Mouse (Mus musculus): Measurements from ENCODE around the gene Opcml. TPM values are rescaled to one million over a fixed set of nuclear protein-coding genes. Genes with fewer than 3 reads are reported as not detected.

Gene Opcml
- polyA plus RNA-seq, 1 experiment from 2014 or later, result 3.4 TPM

DNA sequence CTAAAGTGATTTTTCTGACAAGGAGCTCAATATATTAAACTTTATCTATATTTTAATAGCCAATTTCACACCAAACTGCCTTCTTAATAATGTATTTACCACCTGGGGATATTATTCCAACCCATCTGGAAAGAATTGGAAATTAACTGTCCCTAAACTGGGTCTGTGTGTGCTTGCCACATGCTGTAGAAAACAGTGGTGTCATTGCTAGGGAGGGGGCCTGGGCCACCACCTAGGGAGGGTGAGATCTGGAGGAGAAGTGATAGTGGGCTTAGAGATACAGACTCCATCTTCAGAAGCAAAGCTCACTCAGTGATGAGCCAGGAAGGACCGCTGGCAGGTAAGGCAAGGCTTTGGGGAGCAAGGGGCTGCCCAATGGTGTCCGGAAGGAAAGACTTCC, 537.9 kb downstream of the Opcml start:
- no peak overlapping the region for H3K27ac ChIP-seq
- H3K9ac ChIP-seq, result no peak overlapping the region
- ATAC-seq, result no peak
- H3K27me3 ChIP-seq (replicated peaks), result no peaks in the 10 kb centered on the region
- H3K36me3 ChIP-seq, result no peaks in the 10 kb centered on the region
- no peak overlapping the region for H3K4me2 ChIP-seq (replicated peaks)
- H3K9me3 ChIP-seq, result no peaks in the 10 kb centered on the region
- no peaks in the 10 kb centered on the region for H3K4me1 ChIP-seq (replicated peaks)
- 96% methylated on average over 2 of the region's 2 CpGs for WGBS
- no peak overlapping the region for H3K4me3 ChIP-seq (replicated peaks)

DNA sequence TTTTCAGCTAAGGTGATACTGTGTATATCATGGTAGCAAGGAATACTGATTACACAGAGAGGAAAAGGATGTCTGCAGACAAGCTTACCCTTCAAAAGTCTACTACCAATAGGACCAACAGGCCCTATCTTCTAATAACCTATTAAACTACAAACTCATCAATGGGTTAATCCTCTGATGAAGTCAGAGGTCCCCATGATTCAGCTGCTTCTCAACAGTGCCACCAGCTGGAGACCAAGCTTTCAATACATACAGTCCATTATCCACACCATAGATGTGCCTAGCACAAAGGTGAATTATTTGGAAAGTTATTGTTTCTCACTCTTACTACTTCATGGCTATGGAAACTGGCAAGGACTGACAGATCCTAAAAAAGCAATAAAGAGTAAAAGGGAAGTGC, 538.9 kb downstream of the Opcml start:
- no peaks in the 10 kb centered on the region for H3K9me3 ChIP-seq
- no peaks in the 10 kb centered on the region for H3K27me3 ChIP-seq (replicated peaks)
- ATAC-seq, result no peak
- no peak overlapping the region for H3K27ac ChIP-seq
- no peak overlapping the region for H3K4me3 ChIP-seq (replicated peaks)
- no peak overlapping the region for H3K4me2 ChIP-seq (replicated peaks)
- H3K36me3 ChIP-seq, result no peaks in the 10 kb centered on the region
- H3K4me1 ChIP-seq (replicated peaks), result no peaks in the 10 kb centered on the region
- no peak overlapping the region for H3K9ac ChIP-seq

DNA sequence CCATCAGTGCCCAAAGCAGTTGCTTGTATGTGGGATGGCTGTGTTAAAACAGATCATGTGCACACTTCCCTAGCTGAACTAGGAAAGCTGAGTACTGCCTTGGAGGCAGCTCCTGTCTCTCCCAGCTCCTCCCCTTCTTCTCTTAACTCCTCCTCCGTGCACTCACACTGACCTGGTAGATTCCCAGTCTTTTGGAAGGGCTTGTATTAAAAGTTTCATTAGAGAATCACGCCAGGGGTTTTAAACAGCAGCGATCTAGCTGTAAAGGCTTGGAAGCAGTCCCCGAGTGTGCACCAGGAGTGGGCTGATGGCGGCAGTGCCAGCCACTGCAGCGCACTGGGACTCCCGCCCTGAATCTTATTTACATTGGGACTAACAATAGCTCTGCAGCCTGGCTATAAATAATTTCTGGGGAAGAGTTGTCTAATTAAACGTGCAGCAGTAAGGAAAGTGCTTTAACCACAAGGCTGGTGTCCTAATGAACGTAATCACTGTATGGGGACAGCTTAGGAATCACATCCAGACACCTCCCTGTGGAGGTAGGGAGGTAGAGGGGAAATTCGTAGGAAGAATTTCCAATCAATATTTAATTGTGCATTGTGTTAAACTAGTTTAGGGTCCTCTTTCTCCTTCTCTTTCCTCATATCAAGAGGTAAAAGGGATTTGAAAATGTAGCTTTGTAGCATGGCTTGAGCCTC, 546.1 kb downstream of the Opcml start:
- H3K4me2 ChIP-seq (replicated peaks), result peak overlapping the region; percentile 46
- H3K4me1 ChIP-seq (replicated peaks), result no peaks in the 10 kb centered on the region
- H3K27me3 ChIP-seq (replicated peaks), result no peaks in the 10 kb centered on the region
- H3K4me3 ChIP-seq (replicated peaks), result no peak overlapping the region
- no peaks in the 10 kb centered on the region for H3K9me3 ChIP-seq
- H3K36me3 ChIP-seq, result no peaks in the 10 kb centered on the region
- WGBS, result 19% methylated on average over 10 of the region's 10 CpGs
- no peak overlapping the region for H3K27ac ChIP-seq
- no peak overlapping the region for H3K9ac ChIP-seq
- 0 out of 2 replicates have a peak, but pooled peaks have one; percentile 43 for ATAC-seq

DNA sequence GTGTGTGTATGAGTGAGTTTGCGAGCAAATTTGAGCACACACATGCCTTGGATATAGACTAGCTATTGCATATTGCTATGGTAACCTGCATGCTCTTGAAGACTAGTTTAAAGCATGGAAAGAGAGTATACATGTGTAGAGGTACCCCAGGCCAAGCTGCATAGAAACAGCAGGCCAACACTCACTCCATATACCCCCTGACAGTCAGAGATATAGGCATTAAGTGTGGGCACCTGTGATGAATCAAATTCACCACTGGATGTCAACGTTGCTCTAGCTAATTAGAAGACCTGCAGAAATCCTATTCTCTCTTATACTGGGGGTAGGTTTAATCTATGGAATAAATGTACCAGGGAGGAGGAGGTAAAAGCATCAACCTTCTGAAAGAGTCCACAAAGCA, 547.3 kb downstream of the Opcml start:
- no peak overlapping the region for H3K9ac ChIP-seq
- no peaks in the 10 kb centered on the region for H3K9me3 ChIP-seq
- no peak for ATAC-seq
- H3K27me3 ChIP-seq (replicated peaks), result no peaks in the 10 kb centered on the region
- WGBS, result 73% methylated on average over 2 of the region's 2 CpGs
- H3K4me1 ChIP-seq (replicated peaks), result no peaks in the 10 kb centered on the region
- H3K4me3 ChIP-seq (replicated peaks), result no peak overlapping the region
- no peaks in the 10 kb centered on the region for H3K36me3 ChIP-seq
- no peak overlapping the region for H3K27ac ChIP-seq
- H3K4me2 ChIP-seq (replicated peaks), result no peak overlapping the region

DNA sequence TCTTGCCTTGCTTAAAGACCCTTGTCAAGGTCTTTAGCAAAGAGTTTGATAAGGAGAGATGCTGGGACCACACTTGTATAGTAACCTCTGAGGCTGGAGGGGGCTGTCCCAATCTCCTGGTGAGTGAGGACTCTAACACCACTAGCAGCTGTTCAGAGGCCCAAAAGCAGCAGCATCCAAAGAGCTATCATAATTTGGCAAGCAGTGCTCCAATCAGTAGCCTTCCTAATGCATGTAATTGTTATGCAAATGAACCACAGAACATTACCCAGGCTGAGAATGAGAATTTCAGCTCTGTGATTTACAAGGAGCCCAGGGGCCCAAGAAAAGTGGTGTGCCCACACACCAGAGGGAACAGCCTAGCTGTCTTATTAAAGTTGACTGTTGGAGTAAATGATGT, 564.4 kb downstream of the Opcml start:
- H3K27ac ChIP-seq, result no peak overlapping the region
- no peaks in the 10 kb centered on the region for H3K4me1 ChIP-seq (replicated peaks)
- no peaks in the 10 kb centered on the region for H3K27me3 ChIP-seq (replicated peaks)

DNA sequence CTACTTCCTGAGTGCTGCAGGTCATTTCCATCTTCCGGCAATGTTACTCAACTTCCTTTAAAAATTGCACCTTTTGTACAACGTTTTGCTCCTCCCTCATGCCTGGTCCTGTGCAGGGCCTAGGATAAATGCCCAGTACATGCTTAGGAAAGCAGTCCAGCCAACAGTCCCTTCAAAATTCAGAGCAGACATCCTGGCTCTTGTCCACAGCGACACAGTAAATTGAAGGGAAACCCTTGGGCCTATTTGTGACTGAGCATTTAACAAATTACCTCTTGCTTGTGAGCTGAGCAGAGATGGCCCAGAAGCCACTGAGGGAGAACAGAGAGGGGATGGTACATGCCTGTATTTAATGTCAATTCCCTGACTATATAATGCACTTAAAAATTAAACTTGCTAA, 567.4 kb downstream of the Opcml start:
- H3K36me3 ChIP-seq, result no peaks in the 10 kb centered on the region
- H3K9me3 ChIP-seq, result no peaks in the 10 kb centered on the region
- no peaks in the 10 kb centered on the region for H3K27me3 ChIP-seq (replicated peaks)
- no peaks in the 10 kb centered on the region for H3K4me1 ChIP-seq (replicated peaks)
- no peak overlapping the region for H3K27ac ChIP-seq
- no peak overlapping the region for H3K9ac ChIP-seq
- H3K4me2 ChIP-seq (replicated peaks), result no peak overlapping the region
- no peak for ATAC-seq
- 75% methylated on average over 3 of the region's 3 CpGs for WGBS
- H3K4me3 ChIP-seq (replicated peaks), result no peak overlapping the region

More for the DNA sequence above, 564.4 kb downstream of the Opcml start:
- Histone ChIP-seq H3K9ac (no peak overlapping the region), H3K4me2 (replicated peaks) (no peak overlapping the region), H3K4me3 (replicated peaks) (no peak overlapping the region), H3K9me3 (no peaks in the 10 kb centered on the region), H3K36me3 (no peaks in the 10 kb centered on the region)
- ATAC-seq, result no peak

DNA sequence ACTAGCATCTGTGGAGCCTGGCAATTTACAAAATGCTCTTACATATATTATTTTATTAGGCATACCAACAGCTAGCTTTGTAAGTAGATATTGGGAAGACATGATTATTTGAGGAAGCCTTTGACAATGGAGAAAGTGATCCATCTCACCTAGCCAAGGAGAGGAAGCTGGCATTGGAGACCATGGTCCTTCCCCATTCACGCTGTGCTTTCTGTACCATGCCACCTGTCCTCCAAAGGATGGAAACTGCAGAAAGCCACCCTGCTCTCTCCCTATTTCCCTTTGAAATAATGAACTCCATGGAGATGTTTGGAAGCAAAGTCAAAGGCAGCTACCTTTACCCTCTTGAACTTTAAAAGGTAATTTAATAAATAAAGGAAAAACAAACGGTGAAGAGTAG, 570.1 kb downstream of the Opcml start:
- H3K4me3 ChIP-seq (replicated peaks), result no peak overlapping the region
- no peaks in the 10 kb centered on the region for H3K4me1 ChIP-seq (replicated peaks)
- H3K9me3 ChIP-seq, result no peaks in the 10 kb centered on the region
- no peak for ATAC-seq
- no peaks in the 10 kb centered on the region for H3K27me3 ChIP-seq (replicated peaks)
- H3K27ac ChIP-seq, result no peak overlapping the region
- no peaks in the 10 kb centered on the region for H3K36me3 ChIP-seq
- H3K4me2 ChIP-seq (replicated peaks), result no peak overlapping the region
- 67% methylated on average over 2 of the region's 2 CpGs for WGBS
- H3K9ac ChIP-seq, result no peak overlapping the region

DNA sequence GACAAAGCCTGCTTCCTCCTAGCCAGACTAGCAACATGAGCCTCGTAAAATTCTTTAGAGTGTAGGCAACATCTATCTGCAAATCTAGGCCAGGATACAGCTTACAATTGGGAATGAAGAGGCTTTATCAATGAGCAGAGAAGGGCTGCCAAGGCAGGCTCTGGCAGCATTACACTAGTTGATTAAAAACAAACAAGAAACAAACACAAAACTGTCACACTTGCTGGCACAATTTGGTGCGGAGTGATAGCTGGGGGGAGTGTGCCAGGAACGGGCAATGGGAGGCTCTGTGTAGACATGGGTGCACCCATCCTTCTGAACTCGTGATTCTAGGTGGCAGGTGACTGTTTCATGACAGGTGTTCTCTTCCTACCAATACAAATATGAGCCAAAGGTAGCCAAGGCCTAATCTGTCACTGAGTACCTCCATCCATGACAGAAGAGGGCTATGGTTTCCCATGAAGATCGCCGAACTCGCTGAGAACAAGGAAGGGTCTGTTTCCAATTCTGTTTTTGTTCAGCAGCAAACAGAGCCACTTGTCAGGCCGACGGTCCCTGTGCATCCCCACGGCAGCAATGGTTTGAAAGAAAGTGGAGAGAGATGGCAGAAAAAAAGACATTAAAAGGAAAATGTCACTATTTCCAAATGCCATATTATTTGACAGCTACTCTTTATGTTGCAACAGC, 574.0 kb downstream of the Opcml start:
- H3K4me1 ChIP-seq (replicated peaks), result no peaks in the 10 kb centered on the region
- no peaks in the 10 kb centered on the region for H3K36me3 ChIP-seq
- no peak overlapping the region for H3K9ac ChIP-seq
- 77% methylated on average over 10 of the region's 10 CpGs for WGBS
- H3K9me3 ChIP-seq, result no peaks in the 10 kb centered on the region
- H3K27me3 ChIP-seq (replicated peaks), result no peaks in the 10 kb centered on the region
- ATAC-seq, result no peak
- H3K4me3 ChIP-seq (replicated peaks), result no peak overlapping the region
- H3K4me2 ChIP-seq (replicated peaks), result no peak overlapping the region
- H3K27ac ChIP-seq, result no peak overlapping the region

DNA sequence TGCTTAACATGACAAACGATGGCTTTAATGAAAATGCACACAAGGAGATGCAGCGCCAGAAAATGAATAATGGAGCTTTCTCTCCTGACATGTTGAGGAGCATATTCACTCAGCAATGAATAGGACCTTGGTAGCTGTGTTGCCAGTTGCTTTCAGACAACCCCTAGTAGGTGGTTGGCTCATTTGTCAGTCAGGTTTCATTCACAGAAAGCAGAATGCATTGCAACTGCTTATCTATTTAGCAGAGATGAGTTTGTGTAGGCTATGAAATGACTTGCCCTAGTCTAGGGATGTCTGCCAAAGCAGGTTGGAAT, 574.5 kb downstream of the Opcml start:
- Histone ChIP-seq H3K36me3 (no peaks in the 10 kb centered on the region), H3K27me3 (replicated peaks) (no peaks in the 10 kb centered on the region), H3K27ac (no peak overlapping the region), H3K4me1 (replicated peaks) (no peaks in the 10 kb centered on the region), H3K4me2 (replicated peaks) (no peak overlapping the region), H3K4me3 (replicated peaks) (no peak overlapping the region), H3K9me3 (no peaks in the 10 kb centered on the region), H3K9ac (no peak overlapping the region)
- ATAC-seq, result no peak
- WGBS, result 78% methylated on average over 2 of the region's 2 CpGs

DNA sequence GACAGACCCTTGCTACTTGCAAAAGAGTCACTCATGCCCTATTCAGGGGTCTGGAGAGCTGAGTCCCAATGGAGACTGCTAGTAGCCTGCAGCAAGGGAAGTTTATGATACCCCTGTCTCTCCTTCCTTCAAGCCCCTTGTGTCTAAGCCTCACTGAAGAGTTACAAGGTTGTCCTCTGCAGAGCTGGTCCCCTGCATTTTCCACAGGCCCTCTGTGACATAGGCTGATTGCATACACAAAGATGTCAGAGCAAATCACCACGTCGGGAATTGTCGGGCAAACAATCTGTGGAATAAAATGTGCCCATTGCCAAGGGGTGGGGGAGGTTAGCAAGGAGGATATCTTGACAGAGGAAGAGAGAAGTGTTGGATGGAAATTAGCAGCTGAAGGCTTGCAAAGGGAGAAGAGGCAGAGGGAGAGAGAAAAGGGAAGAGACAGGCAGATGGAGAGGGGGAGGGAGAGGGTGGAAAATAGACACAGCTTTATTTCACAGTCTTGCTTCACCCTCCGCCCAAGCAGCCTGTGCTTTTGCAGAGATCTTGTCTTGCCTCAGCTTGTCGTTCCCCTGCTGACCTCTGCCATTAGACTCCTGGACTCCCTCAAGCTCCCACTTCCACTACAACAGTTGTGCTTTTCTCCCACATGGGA, 596.1 kb downstream of the Opcml start:
- H3K4me2 ChIP-seq (replicated peaks), result no peak overlapping the region
- H3K27me3 ChIP-seq (replicated peaks), result no peaks in the 10 kb centered on the region
- no peak for ATAC-seq
- H3K36me3 ChIP-seq, result no peaks in the 10 kb centered on the region
- 43% methylated on average over 5 of the region's 5 CpGs for WGBS
- no peaks in the 10 kb centered on the region for H3K9me3 ChIP-seq
- H3K9ac ChIP-seq, result no peak overlapping the region
- H3K4me1 ChIP-seq (replicated peaks), result no peaks in the 10 kb centered on the region
- H3K4me3 ChIP-seq (replicated peaks), result no peak overlapping the region
- no peak overlapping the region for H3K27ac ChIP-seq

DNA sequence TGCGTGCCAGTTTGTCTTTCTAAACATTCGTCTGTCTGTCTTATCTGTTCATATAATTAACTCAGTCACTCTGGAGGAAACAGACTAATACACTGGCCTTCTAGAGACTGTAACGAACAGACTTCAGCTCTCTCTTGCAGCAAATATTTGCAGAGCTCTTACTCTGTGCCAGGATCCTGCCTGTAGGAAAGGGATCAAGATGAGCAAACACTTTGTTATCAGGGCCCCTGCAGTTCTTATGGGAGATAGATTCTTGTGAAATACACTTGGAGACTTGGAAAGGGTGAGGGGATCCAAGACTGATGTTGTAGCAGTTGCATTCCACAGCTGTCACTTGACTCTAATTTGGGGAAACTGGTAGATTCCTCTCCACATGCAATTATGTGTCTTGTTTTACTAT, 604.6 kb downstream of the Opcml start:
- Histone ChIP-seq H3K36me3 (no peaks in the 10 kb centered on the region), H3K27ac (no peak overlapping the region), H3K4me1 (replicated peaks) (no peaks in the 10 kb centered on the region), H3K4me3 (replicated peaks) (no peak overlapping the region), H3K4me2 (replicated peaks) (no peak overlapping the region), H3K9me3 (no peaks in the 10 kb centered on the region), H3K9ac (no peak overlapping the region), H3K27me3 (replicated peaks) (no peaks in the 10 kb centered on the region)
- 15% methylated on average over 3 of the region's 3 CpGs for WGBS
- no peak for ATAC-seq

DNA sequence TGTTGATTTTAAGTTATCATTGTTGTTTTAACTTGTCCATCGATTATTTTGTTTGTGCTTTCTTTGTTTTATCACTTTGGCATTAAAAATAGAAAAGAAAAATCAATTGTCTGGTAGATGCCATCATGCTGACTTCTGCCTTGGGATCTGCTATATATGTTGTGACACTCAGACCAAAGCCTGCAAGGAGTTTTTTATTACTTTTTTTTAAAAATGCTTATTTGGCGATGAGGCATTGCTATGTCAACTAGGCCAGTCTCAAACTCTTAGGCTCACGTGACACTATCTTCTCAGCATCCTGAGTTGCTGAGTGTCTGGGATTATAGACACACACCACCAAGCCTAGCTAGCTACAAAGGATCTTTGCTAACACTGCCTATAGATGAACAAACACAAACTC, 605.1 kb downstream of the Opcml start:
- H3K27ac ChIP-seq, result no peak overlapping the region
- no peaks in the 10 kb centered on the region for H3K27me3 ChIP-seq (replicated peaks)
- H3K36me3 ChIP-seq, result no peaks in the 10 kb centered on the region
- no peak overlapping the region for H3K4me2 ChIP-seq (replicated peaks)
- no peak overlapping the region for H3K4me3 ChIP-seq (replicated peaks)
- H3K9me3 ChIP-seq, result no peaks in the 10 kb centered on the region
- no peak for ATAC-seq
- H3K9ac ChIP-seq, result no peak overlapping the region
- WGBS, result 78% methylated on average over 3 of the region's 3 CpGs
- H3K4me1 ChIP-seq (replicated peaks), result no peaks in the 10 kb centered on the region
